Mouse (Mus musculus) midbrain, embryonic 16.5 days (tissue): ENCODE results near the gene Pfn4. TPM values are rescaled to one million over a fixed set of nuclear protein-coding genes. Genes with fewer than 3 reads are reported as not detected.
"Not testable (repeated sequence)": the region's sequence is repeated elsewhere in the genome, so short reads cannot be mapped to it uniquely, and the experiment has no call there.

ENCODE experiments used
- ATAC-seq: fragments of 200-750 bp; cut with Nextera tagmentation; 2 replicates; pipeline ENCODE4 v1.8.0; 2017; ENCODE audit warnings: moderate TSS enrichment
- H3K27ac ChIP-seq: fragments of 300-500 bp; sonication (generic); 2 replicates; pipeline ENCODE4 v1.5.1; 2014; ENCODE audit warnings: mild to moderate bottlenecking, low read length, mixed read lengths
- H3K27me3 ChIP-seq: fragments of 300-500 bp; sonication (generic); 2 replicates; pipeline ENCODE4 v1.6.1; 2014; ENCODE audit warnings: low read depth, low read length, mixed read lengths; ENCODE audit not compliant: control insufficient read depth, insufficient read depth
- H3K36me3 ChIP-seq: fragments of 300-500 bp; sonication (generic); 2 replicates; pipeline ENCODE4 v1.6.1; 2014; ENCODE audit warnings: mild to moderate bottlenecking, low read length, moderate library complexity, mixed read lengths; ENCODE audit not compliant: control insufficient read depth, insufficient read depth
- H3K4me1 ChIP-seq: fragments of 300-500 bp; sonication (generic); 2 replicates; pipeline ENCODE4 v1.6.1; 2014; ENCODE audit warnings: mild to moderate bottlenecking, low read length, mixed read lengths; ENCODE audit not compliant: control insufficient read depth, insufficient read depth
- H3K4me2 ChIP-seq: fragments of 300-500 bp; sonication (generic); 2 replicates; pipeline ENCODE4 v1.6.1; 2014; ENCODE audit warnings: mild to moderate bottlenecking, low read length, mixed read lengths
- H3K4me3 ChIP-seq: fragments of 300-500 bp; sonication (generic); 2 replicates; pipeline ENCODE4 v1.5.1; 2014; ENCODE audit warnings: low read depth, mild to moderate bottlenecking, low read length, moderate library complexity, mixed read lengths
- H3K9ac ChIP-seq: fragments of 300-500 bp; sonication (generic); 2 replicates; pipeline ENCODE4 v1.6.1; 2014; ENCODE audit warnings: low read depth, low read length, mixed read lengths
- H3K9me3 ChIP-seq: fragments of 300-500 bp; sonication (generic); replicated peaks from 2 replicates; pipeline ENCODE4 v1.6.1; 2014; ENCODE audit warnings: mild to moderate bottlenecking, low read length, mixed read lengths; ENCODE audit not compliant: control insufficient read depth, poor library complexity, severe bottlenecking
- WGBS: fragments of 180-500 bp; shearing (Covaris S2); extraction: QIAGEN DNeasy Blood & Tissue Kit; methylation state at CpG from one replicate; pipeline ENCODE4 v1.1.7; 2014; 5-methylcytosine and 5-hydroxymethylcytosine counted together
- polyA plus RNA-seq: library from polyadenylated mRNA; unstranded; fragments of >200 nt; fragmentation: Nextera tagmentation; extraction: Ambion mirVana; gene quantifications from 2 replicates; pipeline ENCODE4 v1.2.1, GENCODE M21; 2015

Pfn4 gene
- polyA plus RNA-seq, 1 experiment from 2014 or later: 17.4 TPM

DNA sequence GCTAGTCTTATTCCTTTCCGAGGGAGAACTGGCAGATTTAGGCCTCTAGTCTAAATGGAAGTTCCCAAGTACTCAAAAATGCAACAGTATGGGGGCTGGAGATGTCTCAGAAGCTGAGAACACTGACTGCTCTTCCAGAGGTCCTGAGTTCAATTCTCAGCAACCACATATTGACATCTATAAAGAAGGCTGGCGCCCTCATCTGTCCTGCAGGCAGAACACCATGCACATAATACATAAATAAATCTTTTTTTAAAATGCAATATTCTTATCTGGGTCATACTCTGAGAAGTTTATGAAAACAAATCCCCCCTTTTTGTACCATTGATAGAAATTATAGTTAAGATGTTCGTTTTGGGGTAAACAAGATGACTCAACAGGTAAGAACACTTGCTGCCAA lies 26.6 kb upstream of the Pfn4 start:
- Histone ChIP-seq H3K36me3 (0 out of 2 replicates have a peak, but pooled peaks cover 2% of the 10 kb centered on the region), H3K9me3 (no peaks in the 10 kb centered on the region)

DNA sequence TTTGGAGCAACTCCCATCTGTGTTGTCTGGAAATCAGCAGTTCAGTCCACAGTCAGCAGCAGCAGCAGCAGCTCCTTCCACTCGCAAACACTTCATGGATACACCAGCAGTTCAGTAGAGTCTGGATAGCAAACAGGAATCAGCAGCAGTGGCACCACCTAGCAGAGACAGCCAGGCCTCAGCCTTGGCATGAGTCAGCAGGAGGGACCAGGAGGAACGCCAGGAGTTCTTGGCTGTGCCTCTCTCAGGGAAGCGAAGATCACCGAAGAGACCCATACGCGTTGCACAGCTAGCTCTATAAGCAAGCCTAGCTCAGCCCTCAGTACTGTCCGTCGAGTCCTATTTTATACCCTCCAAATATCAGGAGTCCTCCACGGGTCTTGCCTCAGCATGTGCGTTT lies 24.3 kb upstream of the Pfn4 start:
- 94% methylated on average over 10 of the region's 10 CpGs for WGBS
- Histone ChIP-seq H3K4me2 (no peak overlapping the region), H3K9me3 (no peaks in the 10 kb centered on the region), H3K27me3 (no peaks in the 10 kb centered on the region), H3K36me3 (0 out of 2 replicates have a peak, but pooled peaks cover 2% of the 10 kb centered on the region), H3K4me1 (no peaks in the 10 kb centered on the region), H3K9ac (no peak overlapping the region), H3K27ac (no peak overlapping the region), H3K4me3 (no peak overlapping the region)
- ATAC-seq: no peak

More for the DNA sequence above, 26.6 kb upstream of the Pfn4 start:
- Histone ChIP-seq H3K4me1 (no peaks in the 10 kb centered on the region), H3K4me2 (no peak overlapping the region), H3K4me3 (no peak overlapping the region), H3K27ac (no peak overlapping the region), H3K27me3 (no peaks in the 10 kb centered on the region), H3K9ac (no peak overlapping the region)
- WGBS: 91% methylated on average over 3 of the region's 3 CpGs
- ATAC-seq: no peak

GRCm38 (mm10) chr12:4754451-4754850 lies 14.4 kb upstream of the Pfn4 start:
- H3K4me1 ChIP-seq, ATAC-seq, H3K9me3 ChIP-seq, H3K27me3 ChIP-seq, H3K4me2 ChIP-seq, H3K4me3 ChIP-seq, H3K9ac ChIP-seq, H3K36me3 ChIP-seq, H3K27ac ChIP-seq: not testable (repeated sequence)
- over 99% methylated on average over 4 of the region's 4 CpGs for WGBS

DNA sequence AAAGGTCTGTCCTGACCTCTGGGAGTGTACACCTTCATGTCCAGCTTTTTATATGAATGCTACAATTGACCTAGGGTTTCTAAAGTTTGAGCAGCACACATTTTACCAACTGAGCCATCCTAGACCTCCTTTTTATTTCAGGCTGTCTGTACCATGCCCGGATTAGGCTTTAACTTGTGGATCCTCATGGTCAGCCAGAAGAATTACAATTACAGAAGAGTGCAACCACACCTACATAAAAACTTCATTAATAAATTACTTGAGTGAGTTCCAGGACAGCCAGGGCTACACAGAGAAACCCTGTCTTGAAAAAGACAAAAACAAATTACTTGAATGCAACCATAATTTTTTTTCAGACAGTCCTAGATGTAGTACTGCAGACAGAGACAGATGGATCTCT lies 11.8 kb upstream of the Pfn4 start:
- Histone ChIP-seq H3K36me3 (no peaks in the 10 kb centered on the region), H3K27ac (no peak overlapping the region), H3K4me1 (no peaks in the 10 kb centered on the region), H3K27me3 (no peaks in the 10 kb centered on the region), H3K9ac (no peak overlapping the region), H3K9me3 (no peaks in the 10 kb centered on the region), H3K4me2 (no peak overlapping the region), H3K4me3 (no peak overlapping the region)
- no peak for ATAC-seq
- WGBS: 88% methylated on average over 1 of the region's 1 CpGs

- Histone ChIP-seq H3K27me3 (no peaks in the 10 kb centered on the region), H3K4me1 (no peaks in the 10 kb centered on the region), H3K27ac (peak overlapping the region; percentile 99), H3K9me3 (no peaks in the 10 kb centered on the region), H3K9ac (peak overlapping the region; percentile 93), H3K4me2 (peak overlapping the region; percentile 68), H3K4me3 (peak overlapping the region; percentile 72), H3K36me3 (no peaks in the 10 kb centered on the region)
- peak; percentile 61 for ATAC-seq
- WGBS: 15% methylated on average over 13 of the region's 13 CpGs
Measured at GRCm38 (mm10) chr12:4769333-4769723, 506 bp downstream of the Pfn4 start.

GRCm38 (mm10) chr12:4774895-4775587 lies 6.2 kb downstream of the Pfn4 start:
- Histone ChIP-seq H3K9ac (no peak overlapping the region), H3K4me2 (no peak overlapping the region), H3K36me3 (no peaks in the 10 kb centered on the region), H3K27me3 (no peaks in the 10 kb centered on the region), H3K27ac (no peak overlapping the region), H3K4me3 (no peak overlapping the region), H3K9me3 (no peaks in the 10 kb centered on the region), H3K4me1 (no peaks in the 10 kb centered on the region)
- 93% methylated on average over 8 of the region's 8 CpGs for whole genome bisulfite sequencing
- ATAC-seq: no peak

GRCm38 (mm10) chr12:4775588-4775949 lies 6.7 kb downstream of the Pfn4 start:
- Histone ChIP-seq H3K9me3 (no peaks in the 10 kb centered on the region), H3K9ac (no peak overlapping the region), H3K36me3 (no peaks in the 10 kb centered on the region), H3K27me3 (no peaks in the 10 kb centered on the region), H3K4me2 (no peak overlapping the region), H3K27ac (no peak overlapping the region), H3K4me1 (no peaks in the 10 kb centered on the region), H3K4me3 (no peak overlapping the region)
- no peak for ATAC-seq
- 83% methylated on average over 9 of the region's 9 CpGs for WGBS

GRCm38 (mm10) chr12:4777734-4778133 lies 8.9 kb downstream of the Pfn4 start:
- no peak overlapping the region for H3K27ac ChIP-seq
- no peaks in the 10 kb centered on the region for H3K9me3 ChIP-seq
- H3K4me3 ChIP-seq: no peak overlapping the region
- H3K36me3 ChIP-seq: no peaks in the 10 kb centered on the region
- no peak overlapping the region for H3K9ac ChIP-seq
- no peaks in the 10 kb centered on the region for H3K27me3 ChIP-seq
- no peak overlapping the region for H3K4me2 ChIP-seq
- ATAC-seq: no peak
- H3K4me1 ChIP-seq: no peaks in the 10 kb centered on the region
- 91% methylated on average over 6 of the region's 6 CpGs for WGBS

GRCm38 (mm10) chr12:4780245-4780644 lies 11.4 kb downstream of the Pfn4 start:
- Histone ChIP-seq H3K36me3 (no peaks in the 10 kb centered on the region), H3K4me1 (no peaks in the 10 kb centered on the region), H3K27ac (no peak overlapping the region), H3K9ac (no peak overlapping the region), H3K4me3 (no peak overlapping the region), H3K27me3 (no peaks in the 10 kb centered on the region), H3K9me3 (no peaks in the 10 kb centered on the region), H3K4me2 (no peak overlapping the region)
- WGBS: 72% methylated on average over 2 of the region's 2 CpGs
- no peak for ATAC-seq
